Mouse (Mus musculus) kidney, adult 2 months (tissue): ENCODE results near the gene Bend3.

Source experiments
- CTCF ChIP-seq: fragments of 200-500 bp; conservative IDR thresholded peaks from 2 replicates; pipeline ENCODE4 v1.5.1; 2011; ENCODE audit warnings: low read depth, mild to moderate bottlenecking, control low read depth, low read length, moderate library complexity, mixed read lengths; ENCODE audit not compliant: insufficient read depth, insufficient read length
- POLR2A ChIP-seq: fragments of 200-500 bp; IDR thresholded peaks from one replicate; pipeline ENCODE4 v1.6.1; 2011; ENCODE audit warnings: low read depth, low read length, control low read depth

DNA sequence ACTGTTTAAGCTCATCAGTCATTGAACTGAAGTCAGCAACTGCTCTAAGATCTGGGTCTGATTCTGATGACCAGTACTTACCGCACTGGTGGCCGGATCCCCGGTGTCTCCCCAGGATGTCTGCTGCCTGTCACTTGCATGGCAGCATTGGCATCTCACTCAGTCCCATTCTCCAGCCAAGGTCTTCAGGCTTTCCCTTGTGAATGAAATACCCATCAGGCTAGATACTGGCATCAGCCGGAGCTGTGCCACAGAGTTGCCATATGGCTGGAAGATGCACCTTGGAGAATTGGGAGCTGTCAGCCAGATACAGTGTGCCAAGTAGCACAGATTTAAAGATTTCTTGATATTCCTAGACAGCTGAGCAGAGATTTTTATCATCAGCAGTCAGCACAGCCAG is 24.0 kb downstream of the Bend3 start:
- no peak for TF ChIP-seq CTCF
- TF ChIP-seq POLR2A: no peak
